Mouse (Mus musculus) forebrain, embryonic 15.5 days (tissue): Measurements from ENCODE around the gene Gm17581. TPM values are rescaled to one million over a fixed set of nuclear protein-coding genes. Genes with fewer than 3 reads are reported as not detected.

ENCODE experiments used
- polyA plus RNA-seq: library from polyadenylated mRNA; unstranded; fragments of >200 nt; fragmentation: Nextera tagmentation; extraction: Ambion mirVana; gene quantifications from 2 replicates; pipeline ENCODE4 v1.2.1, GENCODE M21; 2015

Gene Gm17581
- polyA plus RNA-seq, 1 experiment from 2014 or later, result not detected

Other genes with a start within 250 kb of the Gm17581 start
- 21.6 and 22.5 TPM in 2 replicates for gene Acss2, start 217.9 kb downstream of the Gm17581 start, polyA plus RNA-seq
- 51.6 and 53.7 TPM in 2 replicates for gene Ggt7, start 217.6 kb downstream of the Gm17581 start, polyA plus RNA-seq
- 12.8 and 15.6 TPM in 2 replicates for gene Gss, start 143.1 kb downstream of the Gm17581 start, polyA plus RNA-seq
- 0.29 and 0.59 TPM in 2 replicates for gene Myh7b, start 124.7 kb downstream of the Gm17581 start, polyA plus RNA-seq
- gene Trpc4ap, start 43.5 kb downstream of the Gm17581 start, polyA plus RNA-seq, result 172 and 180 TPM in 2 replicates
- 42.4 and 46.5 TPM in 2 replicates for gene Edem2, start 6.4 kb downstream of the Gm17581 start, polyA plus RNA-seq
- gene Procr, start 15.3 kb upstream of the Gm17581 start, polyA plus RNA-seq, result 1.9 and 2.7 TPM in 2 replicates
- gene Mmp24, start 39.5 kb upstream of the Gm17581 start, polyA plus RNA-seq, result 13.1 TPM in 2 replicates
- 30.5 and 32.5 TPM in 2 replicates for gene BC029722, start 83.6 kb upstream of the Gm17581 start, polyA plus RNA-seq
- 159 and 160 TPM in 2 replicates for gene Eif6, start 91.1 kb upstream of the Gm17581 start, polyA plus RNA-seq
- gene Fam83c, start 99.0 kb upstream of the Gm17581 start, polyA plus RNA-seq, result 0.57 and 0.61 TPM in 2 replicates
- gene Uqcc1, start 194.4 kb upstream of the Gm17581 start, polyA plus RNA-seq, result 63.5 and 79.0 TPM in 2 replicates
- not detected in 2 replicates for gene Gm15557, start 204.9 kb upstream of the Gm17581 start, polyA plus RNA-seq
- 2.4 and 4.3 TPM in 2 replicates for gene Gdf5, start 209.5 kb upstream of the Gm17581 start, polyA plus RNA-seq
- 18.9 and 19.2 TPM in 2 replicates for gene Cep250, start 220.6 kb upstream of the Gm17581 start, polyA plus RNA-seq